Mouse (Mus musculus): Measurements from ENCODE around the gene Olfr93. TPM values are rescaled to one million over a fixed set of nuclear protein-coding genes. Genes with fewer than 3 reads are reported as not detected.

The Olfr93 gene
- not detected for polyA plus RNA-seq (2014; fragmentation: Illumina TruSeq; extraction: RNeasy Lipid Tissue Mini Kit (QIAGEN cat#74804))

DNA sequence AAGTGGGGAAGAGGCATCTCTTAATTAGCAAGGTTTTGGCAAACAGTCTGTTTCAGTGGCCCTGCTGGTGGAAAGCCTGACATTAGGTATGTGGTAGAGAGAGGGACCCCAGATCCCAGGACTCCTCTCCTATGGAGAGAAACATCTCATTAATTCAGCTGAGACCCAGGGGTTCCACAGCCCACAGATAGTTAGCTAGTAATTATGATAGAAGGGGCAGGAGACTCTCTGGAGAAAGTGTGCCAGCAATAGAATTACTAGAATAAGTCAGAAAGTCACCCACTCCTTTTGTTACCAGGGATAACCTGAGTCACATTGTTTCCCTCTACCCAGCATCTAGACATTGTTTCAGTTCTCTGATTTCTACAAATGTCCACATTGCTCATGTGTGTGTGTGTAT is at the start of gene Olfr93:
Gene Olfr93 (minus strand): TSS at position 101 of the 400 bp plus-strand sequence.

DNA sequence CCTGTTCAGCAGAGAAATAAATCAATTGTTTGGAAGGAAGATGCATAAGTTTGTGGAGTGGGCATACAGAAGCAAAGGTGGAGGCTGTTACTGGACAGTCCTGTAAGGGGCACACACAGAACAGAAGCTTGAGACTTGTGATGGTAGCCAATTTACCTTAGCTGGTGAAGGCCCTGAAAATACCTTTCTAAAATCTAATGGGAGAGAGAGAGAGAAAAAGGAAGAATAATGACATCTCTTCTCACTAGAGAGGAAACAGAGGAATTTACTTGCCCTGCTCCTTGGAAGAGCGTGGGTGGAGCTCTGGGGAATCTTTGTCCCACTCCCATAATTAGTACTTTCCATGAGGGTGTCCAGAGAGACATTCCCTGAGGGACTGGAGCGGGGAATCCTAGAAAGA is 39.6 kb upstream of the Olfr93 start, which contains the start of gene Olfr94:
Gene Olfr94 (minus strand): TSS at position 101 of the 400 bp plus-strand sequence.

DNA sequence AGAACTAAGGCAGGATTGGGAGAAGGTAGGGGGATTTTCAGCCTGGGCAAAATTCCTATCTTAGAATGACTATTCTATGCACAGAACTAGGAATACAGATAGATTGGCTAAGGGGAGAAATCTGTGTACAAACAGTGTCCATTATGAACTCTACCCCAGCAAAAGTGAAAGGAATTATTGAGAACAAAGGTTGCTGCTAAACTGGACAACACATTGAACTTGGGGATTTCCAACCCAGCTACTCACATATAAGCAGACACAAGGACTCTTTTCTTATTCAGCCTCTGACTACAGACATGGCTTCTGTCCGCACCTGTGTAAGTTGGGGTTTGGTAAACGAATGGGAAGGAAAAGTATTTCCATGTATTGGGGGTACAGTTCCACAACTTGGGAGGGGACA is 32.4 kb upstream of the Olfr93 start, which contains the start of gene Ubd:
Gene Ubd (plus strand): TSS at position 237 of the 400 bp plus-strand sequence.

DNA sequence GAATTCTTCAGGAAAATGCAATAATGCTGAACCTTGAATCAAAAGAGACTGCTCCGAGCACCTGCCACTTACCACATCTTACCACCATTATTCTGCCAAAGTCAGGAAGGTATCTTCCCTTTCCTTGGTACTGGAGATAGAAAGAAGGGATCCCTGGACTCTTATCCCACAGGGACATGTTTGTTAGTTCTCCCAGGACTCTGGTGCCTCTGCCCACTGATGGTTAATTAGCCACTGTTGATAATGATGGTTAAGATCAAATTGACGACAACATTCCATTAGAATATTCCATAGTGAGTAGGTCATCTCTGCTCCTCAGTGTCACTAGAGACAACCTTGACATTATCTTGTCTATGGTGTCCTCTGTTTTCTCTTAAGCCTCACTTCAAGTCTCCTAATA is 41.3 kb downstream of the Olfr93 start, which contains the start of gene Olfr92:
Gene Olfr92 (minus strand): TSS at position 101 of the 400 bp plus-strand sequence.

DNA sequence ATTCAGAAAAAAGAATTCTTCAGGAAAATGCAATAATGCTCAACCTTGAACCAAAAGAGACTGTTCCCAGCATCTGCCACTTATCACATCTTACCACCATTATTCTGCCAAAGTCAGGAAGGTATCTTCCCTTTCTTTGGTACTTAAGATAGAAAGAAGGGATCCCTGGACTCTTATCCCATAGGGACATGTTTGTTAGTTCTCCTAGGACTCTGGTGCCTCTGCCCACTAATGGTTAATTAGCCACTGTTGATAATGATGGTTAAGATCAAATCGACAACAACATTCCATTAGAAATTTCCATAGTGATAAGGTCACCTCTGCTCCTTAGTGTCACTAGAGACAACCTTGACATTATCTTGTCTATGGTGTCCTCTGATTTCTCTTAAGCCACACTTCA is 63.1 kb downstream of the Olfr93 start, which contains the start of gene Olfr91:
Gene Olfr91 (minus strand): TSS at position 101 of the 400 bp plus-strand sequence.

Other genes starting within 250 kb of the Olfr93 start
- gene Rnf39, start 218.6 kb downstream of the Olfr93 start, polyA plus RNA-seq (2014; fragmentation: Illumina TruSeq; extraction: RNeasy Lipid Tissue Mini Kit (QIAGEN cat#74804)) = not detected
- 5.5 TPM for gene Ppp1r11, start 209.8 kb downstream of the Olfr93 start, polyA plus RNA-seq (2014; fragmentation: Illumina TruSeq; extraction: RNeasy Lipid Tissue Mini Kit (QIAGEN cat#74804))
- 21.8 TPM for gene Znrd1, start 202.9 kb downstream of the Olfr93 start, polyA plus RNA-seq (2014; fragmentation: Illumina TruSeq; extraction: RNeasy Lipid Tissue Mini Kit (QIAGEN cat#74804))
- gene Znrd1as, start 202.9 kb downstream of the Olfr93 start, polyA plus RNA-seq (2014; fragmentation: Illumina TruSeq; extraction: RNeasy Lipid Tissue Mini Kit (QIAGEN cat#74804)) = 19.0 TPM
- not detected for gene 2410137M14Rik, start 180.3 kb downstream of the Olfr93 start, polyA plus RNA-seq (2014; fragmentation: Illumina TruSeq; extraction: RNeasy Lipid Tissue Mini Kit (QIAGEN cat#74804))
- gene H2-M5, start 172.0 kb downstream of the Olfr93 start, polyA plus RNA-seq (2014; fragmentation: Illumina TruSeq; extraction: RNeasy Lipid Tissue Mini Kit (QIAGEN cat#74804)) = not detected
- gene Zfp57, start 160.3 kb downstream of the Olfr93 start, polyA plus RNA-seq (2014; fragmentation: Illumina TruSeq; extraction: RNeasy Lipid Tissue Mini Kit (QIAGEN cat#74804)) = 39.5 TPM
- gene Mog, start 138.1 kb downstream of the Olfr93 start, polyA plus RNA-seq (2014; fragmentation: Illumina TruSeq; extraction: RNeasy Lipid Tissue Mini Kit (QIAGEN cat#74804)) = not detected
- gene Gabbr1, start 115.5 kb downstream of the Olfr93 start, polyA plus RNA-seq (2014; fragmentation: Illumina TruSeq; extraction: RNeasy Lipid Tissue Mini Kit (QIAGEN cat#74804)) = 33.8 TPM
- gene Olfr90, start 73.0 kb downstream of the Olfr93 start, polyA plus RNA-seq (2014; fragmentation: Illumina TruSeq; extraction: RNeasy Lipid Tissue Mini Kit (QIAGEN cat#74804)) = not detected
- gene Olfr91, start 63.2 kb downstream of the Olfr93 start, polyA plus RNA-seq (2014; fragmentation: Illumina TruSeq; extraction: RNeasy Lipid Tissue Mini Kit (QIAGEN cat#74804)) = not detected
- gene Olfr92, start 41.4 kb downstream of the Olfr93 start, polyA plus RNA-seq (2014; fragmentation: Illumina TruSeq; extraction: RNeasy Lipid Tissue Mini Kit (QIAGEN cat#74804)) = not detected
- gene Ubd, start 32.4 kb upstream of the Olfr93 start, polyA plus RNA-seq (2014; fragmentation: Illumina TruSeq; extraction: RNeasy Lipid Tissue Mini Kit (QIAGEN cat#74804)) = not detected
- gene Olfr94, start 39.5 kb upstream of the Olfr93 start, polyA plus RNA-seq (2014; fragmentation: Illumina TruSeq; extraction: RNeasy Lipid Tissue Mini Kit (QIAGEN cat#74804)) = not detected
- gene Olfr95, start 51.6 kb upstream of the Olfr93 start, polyA plus RNA-seq (2014; fragmentation: Illumina TruSeq; extraction: RNeasy Lipid Tissue Mini Kit (QIAGEN cat#74804)) = not detected
- not detected for gene Olfr96, start 58.7 kb upstream of the Olfr93 start, polyA plus RNA-seq (2014; fragmentation: Illumina TruSeq; extraction: RNeasy Lipid Tissue Mini Kit (QIAGEN cat#74804))
- gene Olfr97, start 75.8 kb upstream of the Olfr93 start, polyA plus RNA-seq (2014; fragmentation: Illumina TruSeq; extraction: RNeasy Lipid Tissue Mini Kit (QIAGEN cat#74804)) = not detected
- not detected for gene Olfr98, start 102.3 kb upstream of the Olfr93 start, polyA plus RNA-seq (2014; fragmentation: Illumina TruSeq; extraction: RNeasy Lipid Tissue Mini Kit (QIAGEN cat#74804))
- 3.9 TPM for gene H2-M3, start 108.7 kb upstream of the Olfr93 start, polyA plus RNA-seq (2014; fragmentation: Illumina TruSeq; extraction: RNeasy Lipid Tissue Mini Kit (QIAGEN cat#74804))
- not detected for gene Olfr99, start 122.0 kb upstream of the Olfr93 start, polyA plus RNA-seq (2014; fragmentation: Illumina TruSeq; extraction: RNeasy Lipid Tissue Mini Kit (QIAGEN cat#74804))
- gene Olfr101, start 142.8 kb upstream of the Olfr93 start, polyA plus RNA-seq (2014; fragmentation: Illumina TruSeq; extraction: RNeasy Lipid Tissue Mini Kit (QIAGEN cat#74804)) = not detected
- gene Olfr102, start 155.6 kb upstream of the Olfr93 start, polyA plus RNA-seq (2014; fragmentation: Illumina TruSeq; extraction: RNeasy Lipid Tissue Mini Kit (QIAGEN cat#74804)) = not detected
- not detected for gene Olfr103, start 178.2 kb upstream of the Olfr93 start, polyA plus RNA-seq (2014; fragmentation: Illumina TruSeq; extraction: RNeasy Lipid Tissue Mini Kit (QIAGEN cat#74804))
- not detected for gene Olfr104-ps, start 198.1 kb upstream of the Olfr93 start, polyA plus RNA-seq (2014; fragmentation: Illumina TruSeq; extraction: RNeasy Lipid Tissue Mini Kit (QIAGEN cat#74804))
- gene Olfr105-ps, start 217.5 kb upstream of the Olfr93 start, polyA plus RNA-seq (2014; fragmentation: Illumina TruSeq; extraction: RNeasy Lipid Tissue Mini Kit (QIAGEN cat#74804)) = not detected
- not detected for gene Olfr106-ps, start 228.9 kb upstream of the Olfr93 start, polyA plus RNA-seq (2014; fragmentation: Illumina TruSeq; extraction: RNeasy Lipid Tissue Mini Kit (QIAGEN cat#74804))
- not detected for gene Olfr107, start 237.7 kb upstream of the Olfr93 start, polyA plus RNA-seq (2014; fragmentation: Illumina TruSeq; extraction: RNeasy Lipid Tissue Mini Kit (QIAGEN cat#74804))